Mouse (Mus musculus) gastrocnemius, adult 18-20 months (tissue): ENCODE measurements around the gene Inhbc. TPM values are rescaled to one million over a fixed set of nuclear protein-coding genes. Genes with fewer than 3 reads are reported as not detected.

Source experiments
- total RNA-seq, 2 experiments: library from RNA; stranded (reverse); gene quantifications; 2 replicates each; pipeline ENCODE4 v1.2.3; 2021

Gene Inhbc
- total RNA-seq, 2 experiments from 2014 or later, result not detected

Other genes with a start within 250 kb of the Inhbc start
- 10 to 100 TPM; 11.3 to 13.5 TPM for gene Os9, start 249.3 kb downstream of the Inhbc start, total RNA-seq
- gene B4galnt1, start 205.2 kb downstream of the Inhbc start, total RNA-seq, result under 1 TPM; 0.39 to 0.93 TPM
- gene Slc26a10, start 189.8 kb downstream of the Inhbc start, total RNA-seq, result 1 to 10 TPM; 1.6 to 2.9 TPM
- gene Arhgef25, start 180.3 kb downstream of the Inhbc start, total RNA-seq, result 1 to 10 TPM; 7.4 to 9.5 TPM
- gene Dtx3, start 174.7 kb downstream of the Inhbc start, total RNA-seq, result 10 to 100 TPM; 20.0 to 27.3 TPM
- 1 to 10 TPM; 7.4 to 8.2 TPM for gene Pip4k2c, start 158.8 kb downstream of the Inhbc start, total RNA-seq
- under 1 TPM; 0.21 to 0.37 TPM for gene Kif5a, start 107.1 kb downstream of the Inhbc start, total RNA-seq
- 10 to 100 TPM; 96.1 to 97.2 TPM for gene Dctn2, start 104.1 kb downstream of the Inhbc start, total RNA-seq
- 10 to 100 TPM; 14.6 to 15.7 TPM for gene Mbd6, start 81.4 kb downstream of the Inhbc start, total RNA-seq
- 10 to 100 TPM; 67.5 to 68.8 TPM for gene Mars, start 58.6 kb downstream of the Inhbc start, total RNA-seq
- under 1 TPM; 0.46 to 0.83 TPM for gene Arhgap9, start 48.5 kb downstream of the Inhbc start, total RNA-seq
- under 1 TPM; 0.41 to 0.74 TPM for gene Gli1, start 28.5 kb downstream of the Inhbc start, total RNA-seq
- not detected for gene Inhbe, start 16.0 kb downstream of the Inhbc start, total RNA-seq
- 100 to 1,000 TPM; 133 to 135 TPM for gene R3hdm2, start 9.9 kb upstream of the Inhbc start, total RNA-seq
- gene Stac3, start 131.3 kb upstream of the Inhbc start, total RNA-seq, result 100 to 1,000 TPM; 381 to 402 TPM
- gene Ndufa4l2, start 144.5 kb upstream of the Inhbc start, total RNA-seq, result 10 to 100 TPM; 10.1 to 13.7 TPM
- 10 to 100 TPM; 25.8 to 25.9 TPM for gene Shmt2, start 152.0 kb upstream of the Inhbc start, total RNA-seq
- under 1 TPM; 0.14 to 0.36 TPM for gene Nxph4, start 164.1 kb upstream of the Inhbc start, total RNA-seq